Comparison of ENCODE assay signal across 17 mouse cellular contexts in genomic region chr3:65442946-65443345, GRCm38 (mm10). TPM values are rescaled to one million over a fixed set of nuclear protein-coding genes. Genes with fewer than 3 reads are reported as not detected.
DNase-seq lines count a peak whose midpoint lies in the region; ATAC-seq and TF ChIP-seq lines count a peak whose summit lies in the region.
"Had no signal": no experiment of that assay in that cellular context is flagged by ENCODE, and none has a peak within 500 bp of the region (broad histone marks: within the 10 kb centered on the region; RNA-seq: fewer than 3 reads in every experiment).

No protein-coding gene starts in this region.

- WGBS in embryonic facial prominence, embryonic 14.5 days = 44% methylated on average over 8 of the region's 8 CpGs
- 66% methylated on average over 8 of the region's 8 CpGs for WGBS in embryonic facial prominence, embryonic 10.5 days
- WGBS in heart, postnatal 0 days = 46% methylated on average over 8 of the region's 8 CpGs
- WGBS in embryonic facial prominence, embryonic 15.5 days = 34% methylated on average over 8 of the region's 8 CpGs

- 0 out of 2 replicates have a peak overlapping the region, but pooled peaks have one; percentile 9 for H3K9ac ChIP-seq in embryonic facial prominence, embryonic 14.5 days (ENCODE audit: low read depth, low read length)
- no peak overlapping the region for H3K9ac ChIP-seq in heart, postnatal 0 days (replicated peaks; ENCODE audit: low read depth, low read length)
- H3K9ac ChIP-seq in embryonic facial prominence, embryonic 15.5 days = no peak overlapping the region
- H3K9ac ChIP-seq: embryonic facial prominence, embryonic 12.5 days; hindbrain, embryonic 14.5 days had no signal

- no peaks in the 10 kb centered on the region for H3K36me3 ChIP-seq in embryonic facial prominence, embryonic 14.5 days (ENCODE audit: control insufficient read depth, insufficient read depth, low read length)
- H3K36me3 ChIP-seq in embryonic facial prominence, embryonic 10.5 days (replicated peaks) = no peaks in the 10 kb centered on the region
- H3K36me3 ChIP-seq in heart, postnatal 0 days (replicated peaks; ENCODE audit: control insufficient read depth, insufficient read depth, low read length) = no peaks in the 10 kb centered on the region
- H3K36me3 ChIP-seq in embryonic facial prominence, embryonic 15.5 days = no peaks in the 10 kb centered on the region
- H3K36me3 ChIP-seq: embryonic facial prominence, embryonic 12.5 days had no signal

- TF ChIP-seq EP300 in heart, postnatal 0 days (IDR thresholded peaks at IDR 0.05; ENCODE audit: low read depth) = no peak

- no peak for ATAC-seq in embryonic facial prominence, embryonic 14.5 days (ENCODE audit: low read depth)
- no peak for ATAC-seq in heart, postnatal 0 days (ENCODE audit: insufficient read depth, low read depth)
- no peak for ATAC-seq in embryonic facial prominence, embryonic 15.5 days (ENCODE audit: insufficient number of reproducible peaks, low FRiP score, low TSS enrichment, low read depth)
- no peak for ATAC-seq in monocyte, adult 5-6 weeks (replicated peaks; ENCODE audit: insufficient number of reproducible peaks, low FRiP score, low TSS enrichment, poor library complexity, severe bottlenecking)
- ATAC-seq: CD4-positive, CD25-positive, alpha-beta regulatory T cell, adult 4 months had no signal

- no peak for DNase-seq in embryonic facial prominence, embryonic 14.5 days (ENCODE audit: low spot score)
- no peak for DNase-seq in embryonic facial prominence, embryonic 10.5 days (ENCODE audit: low spot score)
- no peak for DNase-seq in heart, postnatal 0 days (ENCODE audit: low spot score)
- no peak for DNase-seq in heart, postnatal 25 days (ENCODE audit: low spot score)
- no peak for DNase-seq in left cerebral cortex, adult 2 months (ENCODE audit: extremely low spot score in 1 of 2, low spot score in 2 of 2)
- DNase-seq in left cerebral cortex, postnatal 14 days (ENCODE audit: low spot score in 2 of 2) = no peak
- DNase-seq: cerebellum, postnatal 14 days; right cerebral cortex, postnatal 14 days; thymus, adult 2 months; thymus, postnatal 4 days had no signal

- H3K4me1 ChIP-seq in embryonic facial prominence, embryonic 14.5 days (ENCODE audit: control insufficient read depth, insufficient read depth, low read length) = peaks cover 20% of the 10 kb centered on the region
- H3K4me1 ChIP-seq in embryonic facial prominence, embryonic 10.5 days = peaks cover 18% of the 10 kb centered on the region
- H3K4me1 ChIP-seq in heart, postnatal 0 days (ENCODE audit: control insufficient read depth, insufficient read depth) = peaks cover 12% of the 10 kb centered on the region; the same call in 1 of the 2 replicates
- peaks cover 21% of the 10 kb centered on the region for H3K4me1 ChIP-seq in embryonic facial prominence, embryonic 15.5 days

- no peak overlapping the region for H3K4me2 ChIP-seq in embryonic facial prominence, embryonic 14.5 days (ENCODE audit: low read depth, low read length)
- peak overlapping the region; percentile 25; the same call in 1 of the 2 replicates for H3K4me2 ChIP-seq in heart, postnatal 0 days (ENCODE audit: low read depth, low read length)
- H3K4me2 ChIP-seq in embryonic facial prominence, embryonic 15.5 days (replicated peaks) = peak overlapping the region; percentile 19; the same call in 1 of the 2 replicates
- H3K4me2 ChIP-seq: embryonic facial prominence, embryonic 12.5 days; hindbrain, embryonic 14.5 days had no signal

- intact Hi-C loops in heart, postnatal 25 days (cut with DNase I) = no loop called here
- intact Hi-C loops in left cerebral cortex, adult 2 months (cut with DNase I) = loop anchor here (1.0 kb wide), 1 partner anchor 85 kb away; the partner anchor contains the start of gene Tiparp
- intact Hi-C loops in left cerebral cortex, postnatal 14 days (cut with DNase I) = loop anchor here (5.0 kb wide), 1 partner anchor 84 kb away; the partner anchor contains the start of gene Tiparp

- H3K9me3 ChIP-seq in embryonic facial prominence, embryonic 14.5 days (ENCODE audit: control insufficient read depth, low read length) = no peaks in the 10 kb centered on the region
- H3K9me3 ChIP-seq in embryonic facial prominence, embryonic 10.5 days = no peaks in the 10 kb centered on the region
- H3K9me3 ChIP-seq in heart, postnatal 0 days (replicated peaks; ENCODE audit: control insufficient read depth, low read length) = no peaks in the 10 kb centered on the region
- no peaks in the 10 kb centered on the region for H3K9me3 ChIP-seq in embryonic facial prominence, embryonic 15.5 days (replicated peaks)
- H3K9me3 ChIP-seq: embryonic facial prominence, embryonic 12.5 days had no signal

- H3K4me3 ChIP-seq in embryonic facial prominence, embryonic 14.5 days (ENCODE audit: low read depth, low read length) = no peak overlapping the region
- no peak overlapping the region for H3K4me3 ChIP-seq in embryonic facial prominence, embryonic 10.5 days
- H3K4me3 ChIP-seq in heart, postnatal 0 days (ENCODE audit: low read depth, low read length) = no peak overlapping the region
- no peak overlapping the region for H3K4me3 ChIP-seq in left cerebral cortex, adult 2 months
- H3K4me3 ChIP-seq in embryonic facial prominence, embryonic 15.5 days (replicated peaks) = no peak overlapping the region
- H3K4me3 ChIP-seq: embryonic facial prominence, embryonic 12.5 days had no signal

- no peaks in the 10 kb centered on the region for H3K27me3 ChIP-seq in embryonic facial prominence, embryonic 14.5 days (replicated peaks; ENCODE audit: control insufficient read depth, insufficient read depth, low read length)
- no peaks in the 10 kb centered on the region for H3K27me3 ChIP-seq in embryonic facial prominence, embryonic 10.5 days (replicated peaks; ENCODE audit: low read depth, poor library complexity, severe bottlenecking)
- no peaks in the 10 kb centered on the region for H3K27me3 ChIP-seq in heart, postnatal 0 days (ENCODE audit: control insufficient read depth, insufficient read depth, low read length)
- no peaks in the 10 kb centered on the region for H3K27me3 ChIP-seq in embryonic facial prominence, embryonic 15.5 days
- H3K27me3 ChIP-seq: embryonic facial prominence, embryonic 12.5 days had no signal

- no peak overlapping the region for H3K27ac ChIP-seq in embryonic facial prominence, embryonic 14.5 days (replicated peaks; ENCODE audit: low read depth, low read length)
- H3K27ac ChIP-seq in embryonic facial prominence, embryonic 10.5 days (replicated peaks) = no peak overlapping the region
- H3K27ac ChIP-seq in heart, postnatal 0 days (ENCODE audit: low read depth) = no peak overlapping the region
- H3K27ac ChIP-seq in left cerebral cortex, adult 2 months = peak overlapping the region; percentile 2; the same call in 1 of the 2 replicates
- no peak overlapping the region for H3K27ac ChIP-seq in embryonic facial prominence, embryonic 15.5 days (replicated peaks)
- H3K27ac ChIP-seq: embryonic facial prominence, embryonic 12.5 days; macrophage; stomach, postnatal 0 days had no signal

- TF ChIP-seq CTCF in heart, postnatal 0 days (IDR thresholded peaks at IDR 0.05; ENCODE audit: low read depth) = no peak
- no peak for TF ChIP-seq CTCF in left cerebral cortex, adult 2 months (IDR thresholded peaks at IDR 0.05)

RNA-seq across cellular contexts. Expression of gene Ssr3, which starts 50.5 kb away (rescaled TPM):
- polyA plus RNA-seq in embryonic facial prominence, embryonic 14.5 days (2014; fragmentation: Nextera tagmentation; extraction: Ambion mirVana) = 337 and 349 TPM in 2 replicates
- polyA plus RNA-seq in embryonic facial prominence, embryonic 10.5 days (2016; fragmentation: Nextera tagmentation; extraction: Ambion mirVana) = 226 and 227 TPM in 2 replicates
- 136 and 146 TPM in 2 replicates for total RNA-seq in heart, postnatal 0 days (2014; rRNA removed; ENCODE audit: low replicate concordance)
- 140 and 141 TPM in 2 replicates for polyA plus RNA-seq in heart, postnatal 0 days (2015; fragmentation: Nextera tagmentation; extraction: Ambion mirVana)
- total RNA-seq in heart, postnatal 25 days (2021) = 100 to 1,000 TPM; 117 to 128 TPM
- total RNA-seq in left cerebral cortex, adult 2 months (2021) = 10 to 100 TPM; 82.2 to 89.7 TPM
- 10 to 100 TPM; 93.8 to 96.4 TPM for total RNA-seq in left cerebral cortex, postnatal 14 days (2021)
- 265 and 271 TPM in 2 replicates for polyA plus RNA-seq in embryonic facial prominence, embryonic 15.5 days (2015; fragmentation: Nextera tagmentation; extraction: Ambion mirVana)
- total RNA-seq in monocyte, adult 5-6 weeks (2017) = 226 to 245 TPM (median 232 TPM) in 3 replicates
